Mouse (Mus musculus) central nervous system, embryonic 18 days (tissue): ENCODE measurements around the gene Per3. TPM values are rescaled to one million over a fixed set of nuclear protein-coding genes. Genes with fewer than 3 reads are reported as not detected.

ENCODE experiments used
- polyA plus RNA-seq: library from polyadenylated mRNA; depleted of rRNA; stranded (reverse); fragments of >200 nt; gene quantifications from 2 replicates; pipeline ENCODE4 v1.2.3, GENCODE M21; 2012; rRNA removed

Per3 gene
- polyA plus RNA-seq = 4.1 and 4.4 TPM in 2 replicates

GRCm38 (mm10) chr4:151044037-151044943, at the start of gene Per3:
Per3 (minus strand) TSS chr4:151044665.

GRCm38 (mm10) chr4:151089270-151089669, 44.8 kb upstream of the Per3 start, which contains the start of gene Gm13090:
Gm13090 (plus strand) TSS chr4:151089570.

GRCm38 (mm10) chr4:151057347-151058321, 13.2 kb upstream of the Per3 start, which contains the start of gene Vamp3:
Vamp3 (minus strand) TSS chr4:151057963.

GRCm38 (mm10) chr4:150996797-150997196, 47.7 kb downstream of the Per3 start, which contains the start of gene Uts2:
Uts2 (plus strand) TSS chr4:150997097.

Other genes starting within 250 kb of the Per3 start
- 19.3 and 24.3 TPM in 2 replicates for gene Errfi1, start 190.7 kb downstream of the Per3 start, polyA plus RNA-seq
- gene Park7, start 130.2 kb downstream of the Per3 start, polyA plus RNA-seq = 325 and 354 TPM in 2 replicates
- 0.25 and 0.31 TPM in 2 replicates for gene Tnfrsf9, start 130.1 kb downstream of the Per3 start, polyA plus RNA-seq
- gene Uts2, start 47.6 kb downstream of the Per3 start, polyA plus RNA-seq = not detected in 2 replicates
- 46.4 and 49.0 TPM in 2 replicates for gene Vamp3, start 13.3 kb upstream of the Per3 start, polyA plus RNA-seq
- not detected in 2 replicates for gene Gm13090, start 44.9 kb upstream of the Per3 start, polyA plus RNA-seq